Mouse (Mus musculus): ENCODE measurements around the gene Chd4.
A peak's percentile ranks its signal among the peaks of the same experiment; 100 is the strongest.
"Not testable (repeated sequence)": the region's sequence is repeated elsewhere in the genome, so short reads cannot be mapped to it uniquely, and the experiment has no call there.

Gene Chd4

DNA sequence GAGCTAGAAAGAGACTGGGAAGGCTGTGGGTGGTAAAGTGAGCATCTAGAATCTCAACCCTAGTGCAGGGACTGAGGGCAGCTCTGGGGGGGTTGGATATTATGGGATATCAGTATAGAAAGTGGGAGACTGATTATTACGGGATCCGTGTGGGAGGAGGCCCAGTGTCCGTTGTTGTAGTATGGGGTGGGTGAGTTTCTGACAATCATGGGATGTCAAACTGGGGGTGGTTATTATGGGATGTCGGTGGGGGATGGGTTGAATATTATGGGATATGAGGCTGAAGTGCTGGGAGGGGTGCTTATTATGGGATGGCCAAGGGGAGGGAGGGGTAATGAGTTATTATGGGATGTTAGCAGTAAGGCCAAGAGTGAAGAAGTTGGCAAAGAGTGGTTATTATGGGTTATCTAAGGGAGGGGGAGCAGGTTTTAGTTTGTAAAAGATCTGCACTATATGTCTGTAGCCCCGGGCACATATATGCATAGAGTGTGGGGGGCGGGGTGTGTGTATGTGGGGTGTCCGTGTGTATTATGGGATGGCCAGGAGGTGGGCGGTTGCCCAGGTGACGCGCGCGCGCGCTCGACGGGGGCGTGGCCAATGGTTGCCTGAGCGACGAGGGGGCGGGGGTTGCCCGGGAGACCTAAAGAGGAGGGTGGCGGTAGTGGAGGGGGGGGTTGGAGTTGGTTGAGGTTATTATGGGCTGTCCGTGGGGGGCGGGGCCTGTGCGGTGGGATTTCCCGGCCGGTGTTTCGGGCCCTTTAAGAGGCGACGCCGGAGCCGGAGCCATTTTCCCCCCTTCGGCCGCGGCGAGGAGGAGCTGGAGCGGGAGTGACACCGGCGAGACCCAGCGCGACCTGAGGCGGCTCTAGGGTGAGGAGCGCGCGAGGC, at the start of gene Chd4:
Gene Chd4, plus strand, starts transcription at position 591 of the 888 bp plus-strand sequence.
- peak; percentile 97 to 100 for DNase-seq

DNA sequence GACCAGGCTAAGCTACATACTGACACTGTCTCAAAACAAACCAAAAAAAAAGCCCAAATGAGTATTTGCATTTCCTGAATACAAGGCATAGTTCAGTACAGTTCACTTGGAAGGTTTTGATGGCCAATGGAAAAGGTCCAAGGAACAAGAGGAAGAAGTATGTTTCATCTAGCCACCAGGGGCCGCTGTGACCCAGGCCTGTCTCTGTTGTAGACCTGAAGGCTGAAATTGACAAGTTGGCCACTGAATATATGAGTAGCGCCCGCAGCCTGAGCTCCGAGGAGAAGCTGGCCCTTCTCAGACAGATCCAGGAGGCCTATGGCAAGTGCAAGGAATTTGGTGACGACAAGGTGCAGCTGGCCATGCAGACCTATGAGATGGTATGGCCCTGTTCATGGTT, 49.1 kb upstream of the Chd4 start:
- peak; percentile 91 to 94 for DNase-seq

DNA sequence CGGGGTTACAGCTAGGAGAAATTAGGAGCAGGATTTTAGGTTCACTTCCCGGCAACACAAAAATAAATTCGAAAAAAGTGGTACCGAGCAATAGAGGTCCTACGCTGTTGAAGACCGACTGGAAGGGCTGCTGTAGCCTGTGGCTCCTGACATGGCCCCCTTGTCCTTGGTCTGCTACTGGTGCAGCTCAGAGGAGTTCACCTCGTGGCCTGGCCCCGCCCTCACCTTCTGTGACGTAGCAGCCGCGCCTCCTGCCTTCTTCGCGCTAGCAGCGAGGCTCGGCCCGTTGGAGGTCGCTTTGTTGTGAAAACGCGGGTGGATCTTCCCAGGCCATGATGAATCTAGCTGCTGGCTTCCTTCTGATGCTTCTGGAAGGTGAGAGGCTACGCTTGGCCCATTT, 46.1 kb upstream of the Chd4 start, which contains the start of gene Acrbp:
Gene Acrbp, plus strand, starts transcription at position 12 of the 400 bp plus-strand sequence.
- DNase-seq: no peak

DNA sequence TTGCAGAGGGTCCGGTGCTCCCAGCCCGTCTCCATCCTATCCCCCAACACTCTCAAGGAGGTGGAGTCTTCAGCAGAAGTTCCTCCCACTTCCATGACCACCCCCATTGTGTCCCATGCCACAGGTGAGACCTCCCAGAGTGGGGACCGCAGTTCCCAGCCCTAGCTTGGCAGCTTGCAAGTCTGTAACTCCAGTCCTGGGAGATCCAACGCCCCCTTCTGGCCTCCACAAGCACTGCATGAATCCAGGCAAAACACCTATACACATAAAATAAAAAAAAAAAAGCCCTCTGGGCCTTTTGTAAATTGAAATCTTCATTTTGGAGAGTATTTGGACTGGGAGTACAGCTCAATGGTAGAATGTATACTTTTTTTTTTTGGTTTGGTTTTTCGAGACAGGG, 44.5 kb upstream of the Chd4 start:
- no peak for DNase-seq

DNA sequence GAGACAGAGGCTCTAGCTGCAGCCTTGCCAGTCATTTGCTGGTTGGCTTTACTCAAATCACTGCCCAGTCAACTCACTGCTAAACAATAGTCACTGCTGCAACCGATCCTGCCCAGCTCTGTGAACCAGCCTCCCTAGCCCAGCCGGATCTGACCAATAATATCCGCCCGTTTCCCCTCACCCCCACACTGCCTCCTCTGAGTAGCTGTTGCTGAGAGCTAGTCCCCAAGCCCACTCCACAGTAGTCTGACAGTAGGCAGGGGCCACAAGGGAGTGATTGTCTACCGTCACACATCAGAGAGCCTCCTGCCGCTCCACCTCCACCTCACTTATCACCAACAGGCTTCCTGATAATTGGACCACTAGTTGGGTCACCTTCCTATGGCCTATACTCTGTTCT, 34.3 kb upstream of the Chd4 start:
- DNase-seq: no peak

DNA sequence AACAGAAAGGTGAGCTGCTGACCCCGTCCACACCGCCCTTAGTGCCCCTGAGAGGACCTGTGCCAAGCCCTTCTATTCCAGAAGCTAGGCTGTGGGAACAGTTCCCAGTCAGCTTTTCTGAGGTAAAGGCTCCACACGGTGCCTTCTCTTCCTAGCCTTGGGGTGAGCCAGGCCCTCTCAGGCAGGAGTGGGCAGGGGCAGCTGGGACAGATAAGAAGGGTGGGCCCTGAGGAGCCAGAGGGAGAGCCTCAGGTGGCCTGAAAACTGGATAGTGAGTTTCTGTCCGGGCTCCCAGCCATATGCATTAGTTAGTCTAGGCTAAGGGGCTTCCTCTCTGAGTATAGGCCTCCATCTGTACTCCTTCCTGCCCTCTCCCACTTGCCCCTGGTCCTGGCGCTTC, 33.3 kb upstream of the Chd4 start:
- DNase-seq: no peak

DNA sequence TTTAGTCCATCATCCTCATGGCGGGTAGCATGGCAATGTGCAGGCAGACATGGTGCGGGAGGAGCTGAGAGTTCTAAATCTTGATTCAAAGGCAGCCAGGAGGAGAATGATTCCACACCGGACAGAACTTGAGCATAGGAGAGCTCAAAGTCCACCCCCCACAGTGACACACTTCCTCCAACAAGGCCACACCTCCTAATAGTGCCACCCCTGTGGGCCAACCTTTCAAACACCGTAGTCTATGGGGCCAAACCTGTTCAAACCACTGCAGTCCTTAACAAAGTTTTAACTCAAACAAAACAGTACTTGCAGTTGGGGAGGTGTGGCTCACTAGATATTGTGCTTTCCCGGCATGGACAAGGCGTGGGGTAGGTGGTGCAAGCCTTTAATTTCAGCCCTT, 31.9 kb upstream of the Chd4 start:
- DNase-seq: no peak

DNA sequence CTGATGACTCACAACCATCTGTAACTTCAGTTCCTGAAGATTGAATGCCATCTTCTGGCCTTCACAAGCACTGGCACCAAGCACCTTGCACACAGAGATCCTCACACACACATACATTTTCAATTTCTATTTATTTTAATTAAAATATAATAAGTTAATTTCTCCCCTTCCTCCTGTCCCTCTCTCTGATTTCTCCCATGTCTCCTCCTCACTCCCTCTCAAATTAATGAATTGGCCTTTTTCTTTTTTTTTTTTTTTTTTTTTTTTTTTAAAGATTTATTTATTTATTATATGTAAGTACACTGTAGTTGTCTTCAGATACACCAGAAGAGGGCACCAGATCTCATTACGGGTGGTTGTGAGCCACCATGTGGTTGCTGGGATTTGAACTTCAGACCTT, 30.6 kb upstream of the Chd4 start:
- DNase-seq: not testable (repeated sequence)

DNA sequence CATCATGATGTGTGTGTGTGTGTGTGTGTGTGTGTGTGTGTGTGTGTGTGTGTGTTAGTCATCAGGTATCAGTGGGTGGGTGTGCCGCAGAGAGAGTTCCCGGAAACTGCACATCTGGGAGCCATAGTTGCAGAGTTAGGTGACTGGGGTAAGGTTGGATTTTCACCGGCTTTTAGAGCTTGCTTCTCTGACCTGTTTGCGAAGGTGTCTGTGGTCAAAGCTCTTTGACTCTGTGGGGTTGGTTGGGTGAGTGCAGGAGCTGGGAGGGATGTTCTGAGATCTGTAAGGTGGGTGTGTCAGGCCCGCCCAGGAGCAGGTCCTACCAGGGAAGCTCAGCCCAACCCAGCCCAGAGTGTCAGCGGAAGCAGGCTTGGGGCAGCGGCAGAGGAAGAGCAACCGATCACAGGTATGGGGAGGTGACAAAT, 28.2 kb upstream of the Chd4 start, which contains the start of gene Lpar5:
Gene Lpar5, plus strand, starts transcription at position 350 of the 425 bp plus-strand sequence.
- no peak for DNase-seq

DNA sequence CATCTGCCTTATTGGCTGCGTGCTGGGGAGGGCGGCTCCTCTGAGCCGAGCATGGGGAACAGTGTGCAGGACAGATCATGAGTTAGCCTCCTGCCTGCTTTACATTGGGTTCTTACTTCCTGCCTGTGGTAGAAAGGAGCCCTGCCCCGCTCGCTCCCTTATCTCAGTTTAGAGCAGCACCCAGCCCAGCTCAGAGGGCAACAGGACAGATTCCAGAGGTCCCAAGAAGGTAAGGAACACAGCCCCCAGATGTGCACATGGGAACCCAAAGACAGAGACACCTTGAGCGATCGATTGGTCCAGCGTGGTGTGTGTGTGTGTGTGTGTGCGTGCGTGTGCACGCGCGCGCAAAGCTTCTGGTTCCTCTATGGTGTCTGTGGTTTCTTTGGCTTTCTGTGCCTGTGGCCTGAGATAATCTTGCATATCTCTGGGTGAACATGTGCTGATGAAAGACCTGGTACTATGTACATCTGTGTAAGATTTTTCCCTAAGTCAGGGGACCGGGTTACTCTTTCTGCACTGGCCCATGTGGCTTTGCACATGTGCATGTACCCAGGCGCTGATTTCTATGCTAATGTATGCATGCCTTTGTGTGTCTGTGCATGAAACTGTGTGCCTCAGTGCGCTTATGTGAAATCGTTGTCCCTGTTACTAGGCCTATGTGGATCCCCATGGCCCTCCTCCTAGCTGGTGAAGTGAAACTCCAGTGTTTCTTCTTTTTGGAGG, 24.4 kb upstream of the Chd4 start:
- DNase-seq: peak in 1 of 2 experiments; percentile 42

DNA sequence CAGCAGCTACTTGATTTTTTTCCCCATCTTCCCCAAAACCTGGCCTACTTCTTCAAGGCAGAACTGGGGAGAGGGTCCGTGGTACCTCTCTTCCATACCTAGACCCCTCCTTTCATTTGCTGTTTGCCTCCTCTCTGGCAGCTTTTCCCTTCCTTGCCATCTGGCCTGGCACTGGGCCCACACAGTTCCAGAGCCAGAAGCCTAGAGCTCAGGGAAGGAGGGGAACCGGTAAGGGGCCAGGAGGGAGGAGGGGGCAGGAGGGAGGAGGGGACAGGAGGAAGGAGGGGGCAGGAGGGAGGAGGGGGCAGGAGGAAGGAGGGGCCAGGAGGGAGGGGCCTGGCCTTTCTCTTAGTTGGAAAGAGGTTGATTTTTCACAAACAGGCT, 23.9 kb upstream of the Chd4 start:
- peak; percentile 94 to 97 for DNase-seq

DNA sequence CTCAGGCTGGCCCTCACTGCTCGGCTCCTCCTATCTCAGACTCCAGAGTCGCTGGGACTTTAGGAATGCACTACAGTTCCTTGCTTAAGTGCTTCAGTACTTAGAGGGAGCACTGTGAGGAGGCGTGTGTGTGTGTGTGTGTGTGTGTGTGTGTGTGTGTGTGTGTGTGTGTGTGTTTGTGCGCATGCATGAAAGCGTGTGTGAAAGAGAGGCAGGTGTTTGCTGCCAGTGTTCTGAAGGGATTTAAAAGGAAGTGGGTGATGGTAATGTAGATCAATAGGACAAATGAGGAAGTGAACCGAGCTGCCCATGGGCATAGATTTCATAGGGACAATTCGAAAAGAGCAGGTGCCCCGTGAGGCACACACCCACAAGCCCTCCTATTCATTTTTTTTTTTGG, 22.0 kb upstream of the Chd4 start:
- no peak for DNase-seq

DNA sequence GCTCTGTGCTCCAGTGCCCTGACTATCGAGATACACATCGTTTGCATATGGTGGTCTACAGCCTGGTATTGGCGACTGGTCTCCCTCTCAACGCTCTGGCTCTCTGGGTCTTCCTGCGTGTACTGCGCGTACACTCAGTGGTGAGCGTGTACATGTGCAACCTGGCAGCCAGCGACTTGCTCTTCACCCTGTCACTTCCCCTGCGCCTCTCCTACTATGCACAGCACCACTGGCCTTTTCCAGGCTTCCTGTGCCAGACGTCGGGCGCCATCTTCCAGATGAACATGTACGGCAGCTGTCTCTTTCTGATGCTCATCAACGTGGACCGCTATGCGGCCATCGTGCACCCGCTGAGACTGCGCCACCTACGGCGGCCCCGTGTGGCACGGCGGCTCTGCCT, 14.4 kb upstream of the Chd4 start:
- DNase-seq: no peak

DNA sequence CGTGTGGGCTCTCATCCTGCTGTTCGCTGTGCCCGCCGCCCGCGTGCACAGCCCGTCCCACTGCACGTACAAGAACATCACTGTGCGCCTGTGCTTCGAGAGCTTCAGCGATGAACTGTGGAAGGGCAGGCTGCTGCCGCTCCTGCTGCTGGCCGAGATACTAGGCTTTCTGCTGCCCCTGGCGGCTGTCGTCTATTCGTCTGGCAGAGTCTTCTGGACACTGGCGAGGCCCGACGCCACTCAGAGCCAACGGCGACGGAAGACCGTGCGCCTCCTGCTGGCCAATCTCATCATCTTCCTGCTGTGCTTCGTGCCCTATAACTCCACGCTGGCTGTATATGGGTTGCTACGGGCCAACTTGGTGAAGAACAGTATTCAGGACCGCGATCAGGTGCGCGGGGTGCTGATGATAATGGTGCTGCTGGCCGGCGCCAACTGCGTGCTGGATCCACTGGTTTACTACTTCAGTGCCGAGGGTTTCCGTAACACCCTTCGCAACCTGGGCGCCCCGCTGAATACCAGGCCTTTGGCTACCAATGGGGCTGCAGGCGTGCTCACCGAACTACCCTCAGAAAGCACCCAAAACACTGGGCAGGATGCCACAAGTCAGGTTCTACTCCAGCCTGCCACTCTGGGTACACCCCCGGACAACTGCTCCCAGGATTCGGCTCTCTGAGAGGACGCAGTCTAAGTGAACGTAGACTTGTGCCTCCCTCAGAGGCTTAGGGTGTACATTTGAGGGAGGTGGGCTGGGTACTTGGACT, 13.8 kb upstream of the Chd4 start:
- peak; percentile 85 to 92 for DNase-seq

DNA sequence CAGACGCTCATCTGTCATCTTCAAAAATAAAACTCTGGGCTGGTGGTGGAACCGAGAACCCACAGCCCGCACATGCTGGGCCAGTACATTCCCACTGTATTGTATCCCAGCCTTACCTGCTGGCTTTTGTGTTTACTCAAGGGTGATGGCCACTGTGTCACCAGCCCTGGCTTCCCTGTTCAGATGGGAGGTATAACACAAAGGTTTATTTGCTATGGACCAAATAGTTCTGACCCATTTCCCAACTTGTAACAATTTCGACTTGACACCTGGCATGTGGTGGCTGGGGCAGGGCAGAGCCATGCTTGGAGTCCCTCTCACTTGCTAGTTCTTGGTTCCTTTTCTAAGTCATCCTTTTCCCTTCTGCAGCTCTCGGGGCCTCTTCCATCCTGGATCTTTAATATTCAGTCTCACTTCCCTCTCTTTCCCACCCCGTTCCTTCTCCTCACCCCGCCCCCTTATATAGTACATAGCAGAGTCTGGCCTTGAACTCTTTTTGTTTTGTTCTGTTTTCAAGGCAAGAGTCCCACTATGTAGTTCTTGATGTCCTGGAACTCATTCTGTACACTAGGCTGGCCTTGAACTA, 12.9 kb upstream of the Chd4 start:
- DNase-seq: no peak

DNA sequence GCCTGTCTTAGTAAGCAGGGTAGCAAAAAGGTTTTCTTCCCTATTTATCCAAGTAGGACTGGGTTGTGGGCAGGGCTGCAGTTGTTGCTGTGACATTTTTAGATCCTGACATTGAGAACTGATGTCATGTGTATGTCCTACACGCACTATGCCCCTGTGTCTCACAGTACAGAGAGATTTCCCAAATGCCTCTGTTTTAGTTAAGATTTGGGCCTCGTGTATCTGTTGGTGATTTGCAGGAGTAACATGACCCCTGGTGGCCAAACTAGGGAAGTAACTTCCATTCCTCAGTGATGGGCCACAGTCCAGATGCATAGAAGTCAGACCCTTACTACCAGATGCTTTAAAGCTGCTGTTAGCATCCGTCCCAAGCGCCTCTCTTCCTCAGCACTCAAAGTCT, 11.4 kb upstream of the Chd4 start:
- DNase-seq: peak; percentile 65 to 77

DNA sequence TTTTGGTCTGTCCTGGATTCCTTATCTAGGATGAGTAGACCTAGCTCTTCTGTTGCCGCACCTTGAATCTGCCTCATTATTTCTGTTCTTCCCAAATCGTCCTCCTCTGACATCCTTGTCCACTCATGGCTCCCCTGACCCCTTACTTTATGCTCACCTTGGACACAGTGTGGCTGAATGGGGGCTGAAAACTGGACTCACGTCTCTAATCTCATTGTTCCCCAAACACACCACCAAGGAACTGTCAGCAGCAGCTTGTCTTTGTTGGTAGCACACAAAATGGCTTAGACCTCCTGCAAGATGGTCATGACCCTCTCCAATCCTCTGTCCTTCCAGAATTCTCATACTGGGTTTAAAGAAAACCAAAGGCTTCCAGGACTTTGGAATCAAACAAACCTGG, 7.8 kb upstream of the Chd4 start:
- peak in 1 of 2 experiments; percentile 10 for DNase-seq

DNA sequence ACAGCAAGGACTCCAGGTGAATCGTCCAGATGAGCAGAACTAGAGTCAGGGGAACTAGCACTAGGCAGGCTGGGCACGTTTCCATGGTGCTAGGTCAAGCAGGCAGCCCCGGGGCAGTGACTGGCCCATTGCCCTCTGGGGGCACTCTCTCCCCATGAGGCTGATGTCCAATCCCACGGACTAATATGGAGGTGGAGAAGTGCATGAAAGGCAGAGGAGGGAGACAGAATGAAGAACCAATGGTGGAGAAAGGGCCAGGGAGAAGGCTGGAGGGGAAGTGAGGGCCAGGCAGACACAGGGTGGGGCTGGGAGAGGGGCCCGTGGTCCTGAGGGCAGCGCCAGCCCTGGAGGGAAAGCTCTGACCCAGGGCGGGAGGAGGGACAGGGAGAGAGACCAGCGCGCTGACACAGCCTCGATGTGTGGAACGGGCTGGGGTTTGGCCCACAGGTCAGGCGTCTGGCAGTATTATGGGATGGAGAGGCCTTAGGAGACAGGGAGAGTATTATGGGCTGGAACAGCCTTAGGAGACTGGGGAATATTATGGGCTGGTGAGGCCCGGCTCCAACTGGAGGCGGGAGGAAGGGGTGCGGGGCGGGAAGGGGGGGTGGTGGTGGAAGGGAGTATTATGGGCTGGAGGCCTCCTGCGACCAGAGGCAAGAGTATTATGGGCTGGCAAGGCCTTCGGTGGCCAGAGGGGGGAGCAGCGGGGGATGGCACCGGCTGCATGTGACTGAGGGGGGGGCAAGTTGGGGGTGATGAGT, 7.0 kb upstream of the Chd4 start:
- peak; percentile 75 to 88 for DNase-seq

DNA sequence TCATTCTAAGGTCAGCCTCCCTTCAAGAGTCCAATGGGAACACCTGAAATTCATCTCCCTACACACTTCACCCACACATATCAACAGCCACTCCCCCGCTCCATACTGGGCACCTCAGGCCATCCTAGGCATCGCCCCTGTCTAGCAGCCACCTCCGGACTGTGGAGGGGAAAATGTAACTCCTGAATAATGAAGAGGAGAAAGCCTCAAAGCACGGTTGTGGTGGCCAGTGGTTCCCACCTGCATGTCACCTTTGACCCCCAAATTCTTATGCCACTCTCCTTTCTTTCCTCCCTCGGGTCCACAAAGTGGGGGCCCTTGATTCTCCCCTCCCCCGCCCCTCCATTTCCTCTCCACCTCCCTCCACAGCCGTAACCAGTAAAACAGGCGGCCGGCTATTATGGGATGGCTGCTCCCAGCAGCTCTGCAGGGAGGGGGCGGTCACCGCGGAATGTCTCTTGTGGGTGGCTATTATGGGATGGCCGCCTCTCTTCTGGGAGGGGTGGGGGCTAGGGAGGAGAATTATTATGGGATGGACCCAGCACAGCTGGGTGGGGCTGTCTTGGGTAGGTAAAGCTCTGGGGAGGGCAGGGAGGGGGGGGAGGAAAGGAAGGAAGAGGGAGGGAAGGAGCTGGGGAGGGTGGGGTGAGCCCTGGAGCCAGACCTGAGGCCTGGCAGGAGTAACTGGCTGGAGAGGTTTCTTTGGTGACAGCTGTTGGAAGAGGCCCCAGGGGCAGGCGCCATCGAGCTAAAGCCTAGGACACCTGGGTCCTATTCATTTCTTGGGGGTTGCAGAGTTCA, 6.1 kb upstream of the Chd4 start:
- DNase-seq: peak; percentile 79 to 87

DNA sequence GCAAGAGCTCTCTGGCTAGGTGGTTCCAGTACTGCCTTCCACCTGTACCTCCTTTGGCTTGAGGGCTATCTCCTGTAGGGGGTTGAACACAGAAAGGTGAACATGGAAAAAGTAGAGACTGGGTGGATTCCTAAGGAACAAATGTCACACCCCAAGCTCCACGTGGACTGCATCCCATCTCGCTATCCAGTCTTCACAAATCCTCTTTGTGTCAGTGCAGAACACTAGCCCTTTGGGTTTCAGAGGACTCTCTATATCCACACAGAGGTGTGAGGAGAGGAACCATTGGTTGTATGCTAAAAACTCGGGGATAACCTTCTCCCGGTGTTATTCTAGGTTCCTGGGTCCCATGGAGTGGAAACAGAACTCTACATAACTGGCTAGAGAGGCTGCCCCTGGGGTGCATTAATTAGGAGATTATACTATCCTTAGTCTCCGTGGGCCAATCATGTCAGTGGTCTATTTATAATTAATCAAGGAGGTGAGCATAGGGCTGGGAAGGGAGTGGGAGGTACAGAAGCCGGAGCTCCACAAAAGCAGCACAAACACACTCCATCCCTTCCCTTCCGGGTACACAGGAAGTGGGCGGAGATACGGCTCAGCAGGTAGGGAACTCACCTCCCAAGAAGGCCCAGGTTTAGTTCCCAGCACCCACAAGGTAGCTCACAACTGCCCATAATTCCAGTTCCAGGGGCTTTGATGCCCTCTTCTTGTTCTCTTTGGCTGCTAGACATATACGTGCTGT, 5.3 kb upstream of the Chd4 start:
- DNase-seq: peak in 1 of 2 experiments; percentile 14
